Mouse (Mus musculus): Measurements from ENCODE around the gene Gjc2. TPM values are rescaled to one million over a fixed set of nuclear protein-coding genes. Genes with fewer than 3 reads are reported as not detected.

Gene Gjc2
- polyA plus RNA-seq (2015; fragmentation: Nextera tagmentation; extraction: Ambion mirVana): 0.29 and 0.37 TPM in 2 replicates

DNA sequence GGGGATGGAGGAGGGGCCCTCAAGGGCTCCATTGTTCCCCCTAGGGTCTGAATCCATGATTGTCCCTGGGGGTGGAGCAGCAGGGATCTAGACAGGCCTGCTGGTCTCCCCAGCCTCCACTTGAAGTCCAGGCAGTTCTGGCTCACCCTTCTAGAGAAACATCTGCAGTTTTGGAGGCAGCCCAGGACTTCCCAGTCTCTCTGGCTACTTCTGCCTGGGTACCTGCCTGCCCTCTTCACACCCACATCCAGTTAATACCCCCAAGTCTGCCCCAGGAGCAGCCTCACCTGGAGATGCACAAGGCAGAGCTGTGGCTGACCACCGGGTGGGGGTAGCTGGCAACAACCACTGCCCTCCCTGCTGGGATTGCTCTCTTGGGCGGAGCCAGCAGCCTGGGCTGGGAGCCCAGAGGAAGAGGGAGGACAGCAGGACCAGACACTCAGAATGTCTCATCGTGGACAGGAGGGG, at the start of gene Gjc2:
Gjc2 (minus strand) TSS at position 350 of the 468 bp plus-strand sequence.
- no peak for DNase-seq
- Histone ChIP-seq H3K9me3 (ENCODE audit: low read length) (no peaks in the 10 kb centered on the region), H3K27ac (ENCODE audit: low read depth) (peak within 1 kb of the TSS; percentile 46), H3K9ac (replicated peaks) (no peak within 1 kb of the TSS), H3K4me2 (ENCODE audit: low read depth, low read length) (no peak within 1 kb of the TSS), H3K4me3 (ENCODE audit: low read depth, low read length) (no peak within 1 kb of the TSS), H3K27me3 (ENCODE audit: insufficient read depth, low read length) (peaks cover 7% of the 10 kb centered on the region), H3K36me3 (replicated peaks; ENCODE audit: insufficient read depth, low read length) (peaks cover 15% of the 10 kb centered on the region; the same call in 1 of the 2 replicates), H3K4me1 (ENCODE audit: insufficient read depth) (peaks cover 12% of the 10 kb centered on the region; the same call in 1 of the 2 replicates)
- 54% methylated on average over 3 of the region's 3 CpGs for WGBS (ENCODE audit: insufficient replicate concordance)
- TF ChIP-seq CTCF (IDR thresholded peaks at IDR 0.05; ENCODE audit: low read depth): no peak
- no peak for TF ChIP-seq EP300 (IDR thresholded peaks at IDR 0.05; ENCODE audit: low read depth)
- ATAC-seq: no peak

DNA sequence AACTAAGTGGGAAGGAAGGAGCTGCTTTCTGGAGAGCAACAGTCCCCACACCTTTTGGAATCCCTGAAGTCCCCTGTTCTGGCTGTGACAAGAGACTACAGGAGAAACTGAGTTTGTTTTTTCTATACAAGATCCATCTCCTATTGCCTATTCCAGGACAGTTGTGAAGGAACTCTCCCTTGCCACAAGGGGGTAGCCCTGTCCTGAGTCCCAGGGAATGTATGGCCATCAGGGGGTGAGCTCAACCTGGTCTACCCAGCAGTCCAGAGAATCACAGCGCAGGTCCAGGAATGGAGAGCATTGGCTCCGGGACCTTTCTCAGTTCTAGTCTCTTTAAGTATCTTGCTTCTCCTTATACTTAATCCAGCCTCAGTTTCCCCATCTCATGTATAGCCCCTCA, 49.8 kb upstream of the Gjc2 start:
- no peak overlapping the region for H3K4me3 ChIP-seq (ENCODE audit: low read depth, low read length)
- no peak overlapping the region for H3K4me2 ChIP-seq (ENCODE audit: low read depth, low read length)

DNA sequence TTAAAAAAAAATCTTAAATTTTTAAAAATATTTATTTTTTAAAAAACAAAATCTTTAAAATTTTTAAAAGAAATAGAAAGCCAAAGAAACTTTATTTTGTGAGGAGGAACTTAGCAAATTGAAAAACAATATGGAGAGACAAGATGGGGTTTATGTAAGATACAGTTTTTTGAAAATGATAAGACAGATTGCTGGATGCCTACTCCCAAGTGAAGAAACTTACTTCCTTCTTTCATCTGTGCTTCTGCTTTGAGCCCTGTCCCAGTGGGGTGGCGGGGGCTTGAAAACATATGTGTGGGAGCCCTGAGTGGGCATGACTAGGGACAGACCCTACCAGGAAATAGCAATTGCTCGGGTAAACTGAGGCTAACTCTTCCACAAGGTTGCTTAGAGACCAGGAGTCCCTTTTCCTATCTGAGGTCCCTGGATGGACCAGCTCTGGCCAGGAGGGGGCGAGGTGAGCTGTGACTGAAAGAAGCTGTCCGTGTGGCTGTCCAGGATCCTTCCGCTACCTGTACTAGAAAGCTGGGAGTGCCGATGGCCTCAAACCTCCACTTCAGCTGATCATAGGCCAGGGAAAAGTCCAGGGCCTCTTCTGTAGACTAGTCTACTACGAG, 47.2 kb upstream of the Gjc2 start:
- DNase-seq (peak; percentile 82), ATAC-seq (no peak)
- H3K4me2 ChIP-seq (ENCODE audit: low read depth, low read length): no peak overlapping the region
- H3K27ac ChIP-seq (ENCODE audit: low read depth): no peak overlapping the region
- H3K4me3 ChIP-seq (ENCODE audit: low read depth, low read length): no peak overlapping the region
- no peaks in the 10 kb centered on the region for H3K36me3 ChIP-seq (replicated peaks; ENCODE audit: insufficient read depth, low read length)
- 0 out of 2 replicates have a peak, but pooled peaks cover 2% of the 10 kb centered on the region for H3K27me3 ChIP-seq (ENCODE audit: insufficient read depth, low read length)
- 9% methylated on average over 7 of the region's 7 CpGs for WGBS (ENCODE audit: insufficient replicate concordance)
- TF ChIP-seq CTCF (IDR thresholded peaks at IDR 0.05; ENCODE audit: low read depth): peak; percentile 87
- no peak for TF ChIP-seq EP300 (IDR thresholded peaks at IDR 0.05; ENCODE audit: low read depth)
- no peak overlapping the region for H3K9ac ChIP-seq (replicated peaks)
- H3K4me1 ChIP-seq (ENCODE audit: insufficient read depth): peaks cover 26% of the 10 kb centered on the region
- no peaks in the 10 kb centered on the region for H3K9me3 ChIP-seq (ENCODE audit: low read length)

More for the DNA sequence above, 49.8 kb upstream of the Gjc2 start:
- TF ChIP-seq CTCF (IDR thresholded peaks at IDR 0.05; ENCODE audit: low read depth) (peak; percentile 49), EP300 (IDR thresholded peaks at IDR 0.05; ENCODE audit: low read depth) (no peak)
- no peak for DNase-seq
- Histone ChIP-seq H3K27me3 (ENCODE audit: insufficient read depth, low read length) (0 out of 2 replicates have a peak, but pooled peaks cover 2% of the 10 kb centered on the region), H3K36me3 (replicated peaks; ENCODE audit: insufficient read depth, low read length) (no peaks in the 10 kb centered on the region), H3K4me1 (ENCODE audit: insufficient read depth) (peaks cover 11% of the 10 kb centered on the region), H3K9ac (replicated peaks) (no peak overlapping the region), H3K27ac (ENCODE audit: low read depth) (no peak overlapping the region), H3K9me3 (ENCODE audit: low read length) (no peaks in the 10 kb centered on the region)
- no peak for ATAC-seq
- 53% methylated on average over 2 of the region's 2 CpGs for WGBS (ENCODE audit: insufficient replicate concordance)

DNA sequence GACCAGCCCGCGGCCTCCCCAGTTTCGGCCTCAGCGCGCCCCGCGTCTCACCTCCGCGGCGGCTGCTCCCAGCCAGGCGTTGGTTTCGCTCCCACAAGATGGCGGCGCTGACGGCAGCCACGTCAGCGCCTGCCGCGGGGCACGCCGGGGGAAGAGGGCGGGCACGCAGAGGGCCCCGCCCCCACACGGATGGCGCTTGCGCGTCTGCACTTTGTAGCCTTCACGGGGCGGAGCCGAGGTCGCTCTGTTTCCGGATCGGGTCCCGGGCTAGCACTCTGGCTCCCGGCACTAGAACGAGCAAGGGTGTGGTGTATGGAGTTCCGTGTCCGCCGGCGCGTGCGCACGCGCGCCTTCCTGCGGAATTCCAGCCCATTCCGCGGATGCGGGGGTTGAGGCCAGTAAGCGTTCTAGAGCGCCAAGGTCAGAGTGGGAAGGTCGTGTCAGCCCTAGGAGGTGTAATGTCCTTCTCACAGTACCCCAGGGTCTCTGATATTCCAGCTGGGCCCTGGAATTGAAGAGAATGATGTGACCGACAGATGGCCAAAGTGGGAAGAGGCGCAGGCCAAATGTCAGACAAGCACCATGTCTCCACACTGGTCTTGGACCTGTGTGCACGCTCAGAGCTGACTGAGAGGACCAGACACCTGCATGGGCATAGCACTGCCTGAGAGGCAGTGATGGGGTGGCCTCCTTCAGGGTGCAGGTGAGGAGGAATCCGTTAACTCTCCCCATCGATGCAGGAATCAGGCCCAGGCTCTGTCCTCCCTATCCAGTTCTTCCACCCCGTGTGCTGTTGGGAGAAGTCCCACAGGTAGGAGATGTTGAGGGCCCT, 45.3 kb upstream of the Gjc2 start, which contains the start of gene Arf1:
Arf1 (minus strand) TSS at position 149 of the 832 bp plus-strand sequence.
- DNase-seq: peak; percentile 97
- 5% methylated on average over 54 of the region's 59 CpGs for WGBS (ENCODE audit: insufficient replicate concordance)
- no peaks in the 10 kb centered on the region for H3K9me3 ChIP-seq (ENCODE audit: low read length)
- ATAC-seq: peak; percentile 94
- H3K27me3 ChIP-seq (ENCODE audit: insufficient read depth, low read length): no peaks in the 10 kb centered on the region
- H3K4me3 ChIP-seq (ENCODE audit: low read depth, low read length): peak within 1 kb of the TSS; percentile 100
- no peak for TF ChIP-seq EP300 (IDR thresholded peaks at IDR 0.05; ENCODE audit: low read depth)
- TF ChIP-seq CTCF (IDR thresholded peaks at IDR 0.05; ENCODE audit: low read depth): no peak
- H3K9ac ChIP-seq (replicated peaks): peak within 1 kb of the TSS; percentile 100
- no peaks in the 10 kb centered on the region for H3K36me3 ChIP-seq (replicated peaks; ENCODE audit: insufficient read depth, low read length)
- peaks cover 44% of the 10 kb centered on the region for H3K4me1 ChIP-seq (ENCODE audit: insufficient read depth)
- H3K4me2 ChIP-seq (ENCODE audit: low read depth, low read length): peak within 1 kb of the TSS; percentile 87
- peak within 1 kb of the TSS; percentile 98 for H3K27ac ChIP-seq (ENCODE audit: low read depth)

DNA sequence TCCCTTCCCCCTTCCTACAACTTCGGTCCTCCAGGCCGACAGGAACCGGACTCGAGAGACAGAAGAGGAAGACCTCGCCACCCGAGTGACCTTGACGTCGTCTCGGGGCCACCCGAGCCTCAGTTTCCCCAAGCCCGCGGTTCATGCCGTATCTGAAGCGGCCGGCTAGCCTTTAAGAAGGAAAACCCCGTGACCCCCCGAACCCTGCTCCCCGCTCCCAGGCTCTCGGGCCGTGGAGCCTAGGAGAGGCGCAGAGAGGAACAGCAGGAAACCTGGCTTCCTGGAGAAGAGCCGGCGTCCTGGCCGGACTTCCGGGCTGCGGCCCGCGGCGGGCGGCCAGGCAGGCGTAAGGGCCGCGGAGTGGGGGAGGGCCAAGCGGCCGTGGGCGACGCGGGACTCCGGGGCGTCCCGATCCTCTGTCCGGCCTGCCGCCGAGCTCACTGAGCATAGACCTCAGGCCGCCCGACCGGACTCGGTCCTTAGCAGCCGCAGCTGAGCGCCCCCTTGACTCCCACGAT, 44.6 kb upstream of the Gjc2 start:
- Histone ChIP-seq H3K9ac (replicated peaks) (peak overlapping the region; percentile 100), H3K4me2 (ENCODE audit: low read depth, low read length) (peak overlapping the region; percentile 87), H3K9me3 (ENCODE audit: low read length) (no peaks in the 10 kb centered on the region), H3K4me3 (ENCODE audit: low read depth, low read length) (peak overlapping the region; percentile 100), H3K4me1 (ENCODE audit: insufficient read depth) (peaks cover 50% of the 10 kb centered on the region), H3K27me3 (ENCODE audit: insufficient read depth, low read length) (no peaks in the 10 kb centered on the region), H3K27ac (ENCODE audit: low read depth) (peak overlapping the region; percentile 98), H3K36me3 (replicated peaks; ENCODE audit: insufficient read depth, low read length) (no peaks in the 10 kb centered on the region)
- ATAC-seq (peak; percentile 73), DNase-seq (no peak)
- 1% methylated on average over 46 of the region's 51 CpGs for WGBS (ENCODE audit: insufficient replicate concordance)
- TF ChIP-seq CTCF (IDR thresholded peaks at IDR 0.05; ENCODE audit: low read depth) (no peak), EP300 (IDR thresholded peaks at IDR 0.05; ENCODE audit: low read depth) (no peak)

All from liver, postnatal 0 days (tissue).